In the genomic region with DNA sequence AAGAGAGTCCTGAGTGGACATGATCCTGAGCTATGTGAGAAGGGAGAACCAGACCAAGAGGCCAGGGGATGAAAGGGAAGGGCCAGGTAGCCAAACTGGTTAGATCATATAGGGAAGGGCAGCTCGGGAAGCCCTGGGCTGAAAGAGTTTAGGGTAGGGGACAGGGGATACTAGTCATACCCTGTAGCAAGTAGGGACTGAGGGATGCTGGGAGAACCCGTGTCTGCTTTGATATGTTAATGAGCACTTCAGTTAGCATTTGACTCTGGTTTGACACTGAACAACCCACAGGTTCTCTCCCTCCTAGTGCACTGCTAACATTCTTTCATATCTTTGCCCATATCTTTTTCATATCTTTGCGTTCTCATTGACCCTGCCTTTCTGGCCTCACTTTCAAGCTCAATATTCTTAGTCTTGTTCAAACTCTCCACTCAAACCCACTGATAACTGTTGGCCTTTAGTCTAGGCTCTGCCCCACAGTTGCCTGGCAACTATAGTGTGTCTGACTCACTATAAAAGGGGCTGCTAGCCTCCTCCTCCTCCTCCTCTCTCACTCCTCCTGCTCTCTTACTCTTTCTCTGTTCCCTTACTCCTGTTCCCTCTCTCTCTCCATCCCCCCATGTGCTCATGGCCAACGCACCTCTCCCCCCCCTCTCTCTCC, we compare ENCODE assay signal across 13 mouse cellular contexts. TPM values are rescaled to one million over a fixed set of nuclear protein-coding genes. Genes with fewer than 3 reads are reported as not detected.
A peak's percentile ranks its signal among the peaks of the same experiment; 100 is the strongest.
DNase-seq lines count a peak whose midpoint lies in the region; ATAC-seq and TF ChIP-seq lines count a peak whose summit lies in the region.
"Had no signal": no experiment of that assay in that cellular context is flagged by ENCODE, and none has a peak within 500 bp of the region (broad histone marks: within the 10 kb centered on the region; RNA-seq: fewer than 3 reads in every experiment).

No protein-coding gene starts in this region.

- no peak for TF ChIP-seq POLR2A in cerebellum, adult 2 months (IDR thresholded peaks at IDR 0.05; ENCODE audit: borderline replicate concordance, insufficient read depth, low read length)

- no peaks in the 10 kb centered on the region for H3K36me3 ChIP-seq in forebrain, embryonic 16.5 days (ENCODE audit: control insufficient read depth, insufficient read depth)
- no peaks in the 10 kb centered on the region for H3K36me3 ChIP-seq in forebrain, embryonic 12.5 days (replicated peaks)
- no peaks in the 10 kb centered on the region for H3K36me3 ChIP-seq in lung, embryonic 15.5 days
- no peaks in the 10 kb centered on the region for H3K36me3 ChIP-seq in neural tube, embryonic 13.5 days
- H3K36me3 ChIP-seq: embryonic facial prominence, embryonic 13.5 days; liver, embryonic 13.5 days had no signal

- DNase-seq in lung, postnatal 10 days: no peak
- no peak for DNase-seq in cerebellum, postnatal 25 days
- DNase-seq in cerebellum, adult 2 months: no peak

- H3K9me3 ChIP-seq in forebrain, embryonic 16.5 days (ENCODE audit: control insufficient read depth, low read length): no peaks in the 10 kb centered on the region
- H3K9me3 ChIP-seq in forebrain, embryonic 12.5 days: no peaks in the 10 kb centered on the region
- no peaks in the 10 kb centered on the region for H3K9me3 ChIP-seq in lung, embryonic 15.5 days
- H3K9me3 ChIP-seq in neural tube, embryonic 13.5 days: no peaks in the 10 kb centered on the region
- H3K9me3 ChIP-seq: embryonic facial prominence, embryonic 13.5 days; liver, embryonic 13.5 days had no signal

- peak; percentile 9; the same call in 1 of the 2 replicates for ATAC-seq in forebrain, embryonic 16.5 days
- ATAC-seq in forebrain, embryonic 12.5 days (ENCODE audit: low FRiP score): no peak
- peak; percentile 60 for ATAC-seq in lung, embryonic 15.5 days (ENCODE audit: borderline replicate concordance, extremely low read depth, low FRiP score, low TSS enrichment)
- ATAC-seq in neural tube, embryonic 13.5 days (ENCODE audit: low read depth): peak; percentile 19; the same call in 1 of the 2 replicates

- no peak overlapping the region for H3K4me3 ChIP-seq in forebrain, embryonic 16.5 days (replicated peaks; ENCODE audit: low read length)
- H3K4me3 ChIP-seq in forebrain, embryonic 12.5 days (replicated peaks): no peak overlapping the region
- no peak overlapping the region for H3K4me3 ChIP-seq in lung, embryonic 15.5 days
- H3K4me3 ChIP-seq in brown adipose tissue, adult 24 weeks (ENCODE audit: insufficient read depth, low read depth, low read length): no peak overlapping the region
- H3K4me3 ChIP-seq in neural tube, embryonic 13.5 days: no peak overlapping the region
- H3K4me3 ChIP-seq in cerebellum, adult 2 months (replicated peaks; ENCODE audit: insufficient read depth, low read depth, low read length): no peak overlapping the region
- H3K4me3 ChIP-seq: embryonic facial prominence, embryonic 13.5 days; liver, embryonic 13.5 days had no signal

- no peaks in the 10 kb centered on the region for H3K27me3 ChIP-seq in forebrain, embryonic 16.5 days (replicated peaks; ENCODE audit: control insufficient read depth, insufficient read depth, low read length)
- H3K27me3 ChIP-seq in forebrain, embryonic 12.5 days: no peaks in the 10 kb centered on the region
- H3K27me3 ChIP-seq in lung, embryonic 15.5 days: no peaks in the 10 kb centered on the region
- H3K27me3 ChIP-seq in neural tube, embryonic 13.5 days: no peaks in the 10 kb centered on the region
- H3K27me3 ChIP-seq in cerebellum, adult 2 months (ENCODE audit: control insufficient read depth, insufficient read depth, low read length): no peaks in the 10 kb centered on the region
- H3K27me3 ChIP-seq: embryonic facial prominence, embryonic 13.5 days; liver, embryonic 13.5 days had no signal

- peaks cover 3% of the 10 kb centered on the region; the same call in 1 of the 2 replicates for H3K4me1 ChIP-seq in forebrain, embryonic 16.5 days (replicated peaks; ENCODE audit: control insufficient read depth, insufficient read depth, low read length)
- H3K4me1 ChIP-seq in forebrain, embryonic 12.5 days: peaks cover 26% of the 10 kb centered on the region
- peaks cover 15% of the 10 kb centered on the region for H3K4me1 ChIP-seq in lung, embryonic 15.5 days
- peaks cover 7% of the 10 kb centered on the region; the same call in 1 of the 2 replicates for H3K4me1 ChIP-seq in brown adipose tissue, adult 24 weeks (ENCODE audit: control insufficient read depth, insufficient read depth, insufficient read length, low read length)
- H3K4me1 ChIP-seq in neural tube, embryonic 13.5 days (replicated peaks): peaks cover 27% of the 10 kb centered on the region
- no peaks in the 10 kb centered on the region for H3K4me1 ChIP-seq in cerebellum, adult 2 months (ENCODE audit: control insufficient read depth, insufficient read depth, low read length)
- H3K4me1 ChIP-seq: embryonic facial prominence, embryonic 13.5 days; liver, embryonic 13.5 days had no signal

- H3K4me2 ChIP-seq in forebrain, embryonic 16.5 days (ENCODE audit: low read length): no peak overlapping the region
- H3K4me2 ChIP-seq in forebrain, embryonic 12.5 days: no peak overlapping the region
- H3K4me2 ChIP-seq in lung, embryonic 15.5 days: no peak overlapping the region
- H3K4me2 ChIP-seq in neural tube, embryonic 13.5 days: no peak overlapping the region
- H3K4me2 ChIP-seq: embryonic facial prominence, embryonic 13.5 days; liver, embryonic 13.5 days had no signal

- TF ChIP-seq CTCF in cerebellum, adult 2 months (IDR thresholded peaks at IDR 0.05; ENCODE audit: borderline replicate concordance, insufficient read depth, low read depth, low read length): no peak

- H3K9ac ChIP-seq in forebrain, embryonic 16.5 days (replicated peaks; ENCODE audit: low read depth, low read length): no peak overlapping the region
- no peak overlapping the region for H3K9ac ChIP-seq in forebrain, embryonic 12.5 days
- H3K9ac ChIP-seq in lung, embryonic 15.5 days: no peak overlapping the region
- H3K9ac ChIP-seq in neural tube, embryonic 13.5 days: no peak overlapping the region
- H3K9ac ChIP-seq: embryonic facial prominence, embryonic 13.5 days; liver, embryonic 13.5 days had no signal

- H3K27ac ChIP-seq in forebrain, embryonic 16.5 days (ENCODE audit: low read length): no peak overlapping the region
- H3K27ac ChIP-seq in forebrain, embryonic 12.5 days: no peak overlapping the region
- no peak overlapping the region; the same call in 1 of the 2 replicates for H3K27ac ChIP-seq in lung, embryonic 15.5 days
- H3K27ac ChIP-seq in brown adipose tissue, adult 24 weeks (replicated peaks; ENCODE audit: low read depth, low read length): peak overlapping the region; percentile 80
- no peak overlapping the region for H3K27ac ChIP-seq in neural tube, embryonic 13.5 days (replicated peaks)
- H3K27ac ChIP-seq in cerebellum, adult 2 months (ENCODE audit: insufficient read depth, low read length): no peak overlapping the region
- H3K27ac ChIP-seq: embryonic facial prominence, embryonic 13.5 days; kidney, postnatal 0 days; liver, embryonic 13.5 days had no signal

- WGBS in forebrain, embryonic 16.5 days: 49% methylated on average over 4 of the region's 4 CpGs
- WGBS in forebrain, embryonic 12.5 days: 51% methylated on average over 4 of the region's 4 CpGs
- WGBS in lung, embryonic 15.5 days: 37% methylated on average over 4 of the region's 4 CpGs
- 27% methylated on average over 4 of the region's 4 CpGs for WGBS in neural tube, embryonic 13.5 days
- WGBS in cerebellum, adult 2 months: 55% methylated on average over 4 of the region's 4 CpGs

RNA-seq across cellular contexts. Expression of a gene that starts 14.9 kb away (rescaled TPM):
- polyA plus RNA-seq in forebrain, embryonic 16.5 days (2015; fragmentation: Nextera tagmentation; extraction: Ambion mirVana): not detected in 2 replicates
- not detected in 2 replicates for polyA plus RNA-seq in forebrain, embryonic 12.5 days (2016; fragmentation: Nextera tagmentation; extraction: Ambion mirVana)
- 93.2 and 98.0 TPM in 2 replicates for polyA plus RNA-seq in lung, embryonic 15.5 days (2015; fragmentation: Nextera tagmentation; extraction: Ambion mirVana)
- not detected in 2 replicates for polyA plus RNA-seq in brown adipose tissue, adult 24 weeks (2012; ENCODE audit: insufficient read depth, insufficient read length, missing spikeins)
- polyA plus RNA-seq in neural tube, embryonic 13.5 days (2015; fragmentation: Nextera tagmentation; extraction: Ambion mirVana): 0.27 and 1.2 TPM in 2 replicates
- polyA plus RNA-seq in cerebellum, adult 2 months (2012; rRNA removed): not detected in 2 replicates

RNA-seq across cellular contexts. Expression of a gene that starts 23.8 kb away (rescaled TPM):
- polyA plus RNA-seq in forebrain, embryonic 16.5 days (2015; fragmentation: Nextera tagmentation; extraction: Ambion mirVana): not detected in 2 replicates
- not detected in 2 replicates for polyA plus RNA-seq in forebrain, embryonic 12.5 days (2016; fragmentation: Nextera tagmentation; extraction: Ambion mirVana)
- not detected in 2 replicates for polyA plus RNA-seq in lung, embryonic 15.5 days (2015; fragmentation: Nextera tagmentation; extraction: Ambion mirVana)
- polyA plus RNA-seq in brown adipose tissue, adult 24 weeks (2012; ENCODE audit: insufficient read depth, insufficient read length, missing spikeins): not detected in 2 replicates
- polyA plus RNA-seq in neural tube, embryonic 13.5 days (2015; fragmentation: Nextera tagmentation; extraction: Ambion mirVana): not detected in 2 replicates
- polyA plus RNA-seq in cerebellum, adult 2 months (2012; rRNA removed): 0.08 and 0.10 TPM in 2 replicates
- polyA plus RNA-seq: embryonic facial prominence, embryonic 13.5 days; kidney, postnatal 0 days; liver, embryonic 13.5 days; thymus, postnatal 0 days had no signal

RNA-seq across cellular contexts. Expression of a gene that starts 23.8 kb away (rescaled TPM):
- polyA plus RNA-seq in forebrain, embryonic 16.5 days (2015; fragmentation: Nextera tagmentation; extraction: Ambion mirVana): not detected in 2 replicates
- not detected in 2 replicates for polyA plus RNA-seq in forebrain, embryonic 12.5 days (2016; fragmentation: Nextera tagmentation; extraction: Ambion mirVana)
- 0.15 and 0.44 TPM in 2 replicates for polyA plus RNA-seq in lung, embryonic 15.5 days (2015; fragmentation: Nextera tagmentation; extraction: Ambion mirVana)
- polyA plus RNA-seq in brown adipose tissue, adult 24 weeks (2012; ENCODE audit: insufficient read depth, insufficient read length, missing spikeins): not detected in 2 replicates
- polyA plus RNA-seq in neural tube, embryonic 13.5 days (2015; fragmentation: Nextera tagmentation; extraction: Ambion mirVana): not detected in 2 replicates
- not detected in 2 replicates for polyA plus RNA-seq in cerebellum, adult 2 months (2012; rRNA removed)
- polyA plus RNA-seq: embryonic facial prominence, embryonic 13.5 days; frontal cortex, adult 2 months; kidney, postnatal 0 days; liver, embryonic 13.5 days had no signal

RNA-seq across cellular contexts. Expression of a gene that starts 32.9 kb away (rescaled TPM):
- polyA plus RNA-seq in forebrain, embryonic 16.5 days (2015; fragmentation: Nextera tagmentation; extraction: Ambion mirVana): 0.19 TPM in 1 of 2 replicates, not detected in the other
- polyA plus RNA-seq in forebrain, embryonic 12.5 days (2016; fragmentation: Nextera tagmentation; extraction: Ambion mirVana): 0.06 TPM in 1 of 2 replicates, not detected in the other
- not detected in 2 replicates for polyA plus RNA-seq in lung, embryonic 15.5 days (2015; fragmentation: Nextera tagmentation; extraction: Ambion mirVana)
- not detected in 2 replicates for polyA plus RNA-seq in brown adipose tissue, adult 24 weeks (2012; ENCODE audit: insufficient read depth, insufficient read length, missing spikeins)
- polyA plus RNA-seq in neural tube, embryonic 13.5 days (2015; fragmentation: Nextera tagmentation; extraction: Ambion mirVana): not detected in 2 replicates
- polyA plus RNA-seq in cerebellum, adult 2 months (2012; rRNA removed): 0.87 and 1.0 TPM in 2 replicates
- polyA plus RNA-seq: liver, embryonic 13.5 days had no signal

Comparison
In these comparisons a context has a peak if more than half of its experiments do, and no peak if none do; other contexts are left out.
1. RNA of a gene that starts 14.9 kb away (polyA plus RNA-seq): 93.2 to 98.0 TPM in lung, embryonic 15.5 days; 0.27 to 1.2 TPM in neural tube, embryonic 13.5 days, not detected in cerebellum, adult 2 months, not detected in forebrain, embryonic 16.5 days, not detected in forebrain, embryonic 12.5 days and not detected in brown adipose tissue, adult 24 weeks; every median in the first group is over 10 times any median in the second.